Mouse (Mus musculus) A20 (cell line): ENCODE data around the gene Rora.

Source experiments
- DNase-seq: peaks from one replicate; pipeline ENCODE4 v3.0.0-alpha.2; 2011; ENCODE audit warnings: low read depth, low spot score

Rora gene

GRCm38 (mm10) chr9:69213796-69214195, 560.2 kb downstream of the Rora start:
- DNase-seq, result no peak

DNA sequence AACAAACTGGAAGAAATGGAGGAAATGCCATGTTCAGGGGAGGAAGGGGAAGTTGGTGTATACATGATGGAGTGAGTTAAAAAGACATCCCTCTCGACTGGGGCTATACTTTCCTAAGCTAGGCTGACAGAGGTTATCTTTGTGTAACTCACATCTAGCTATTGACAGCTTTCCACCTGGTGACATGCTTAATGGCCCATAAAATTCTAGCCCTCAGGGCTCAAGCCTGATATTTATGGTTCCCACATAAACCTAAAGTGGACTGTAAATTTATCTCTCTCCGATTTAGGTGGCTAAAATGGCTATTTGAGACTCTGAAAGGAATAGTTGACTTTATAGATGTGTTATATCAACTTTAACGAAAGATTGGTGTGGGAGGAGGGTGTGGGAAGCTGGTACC, 571.3 kb downstream of the Rora start:
- no peak for DNase-seq

DNA sequence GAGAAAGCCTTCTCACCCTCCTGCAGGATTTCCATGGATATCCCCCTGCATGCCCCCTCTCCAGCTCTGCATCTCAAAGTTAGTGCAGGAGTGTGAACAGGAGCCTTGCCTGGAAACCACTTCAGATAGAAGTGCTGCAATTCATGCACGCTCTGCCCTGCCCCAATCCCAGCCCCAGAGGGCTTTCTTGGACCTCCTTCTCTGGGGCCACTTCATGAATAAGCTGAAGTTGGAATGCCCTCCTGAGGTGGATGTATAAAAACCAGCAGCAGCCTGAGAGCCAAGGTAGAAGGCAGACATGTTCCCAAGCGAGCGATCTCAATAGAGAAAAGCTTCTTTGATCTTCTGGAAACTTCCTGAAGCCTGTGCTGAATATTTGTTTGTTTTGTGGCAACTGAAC, 572.8 kb downstream of the Rora start:
- no peak for DNase-seq

- no peak for DNase-seq
These were observed 574.2 kb downstream of the Rora start for GRCm38 (mm10) chr9:69227806-69228205.

DNA sequence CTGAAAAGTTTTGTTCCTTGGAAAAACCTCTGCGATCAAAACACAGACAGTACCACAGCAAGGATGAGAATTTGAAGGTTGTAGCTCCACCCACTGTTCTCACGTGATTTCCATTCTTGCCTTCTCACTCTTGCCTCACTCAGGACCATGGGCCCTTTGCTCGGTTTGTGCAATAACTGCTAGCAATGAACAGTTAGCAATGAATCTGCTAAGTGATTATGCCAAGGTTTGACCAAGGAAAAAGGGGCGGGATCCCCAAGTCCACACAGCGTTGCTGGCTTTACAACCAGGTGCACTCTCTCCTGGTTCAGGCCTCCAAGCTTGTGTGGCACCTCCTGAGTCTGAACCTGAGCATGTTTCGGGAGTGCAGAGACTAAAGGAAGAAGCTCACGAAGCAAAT, 576.3 kb downstream of the Rora start:
- DNase-seq, result no peak

DNA sequence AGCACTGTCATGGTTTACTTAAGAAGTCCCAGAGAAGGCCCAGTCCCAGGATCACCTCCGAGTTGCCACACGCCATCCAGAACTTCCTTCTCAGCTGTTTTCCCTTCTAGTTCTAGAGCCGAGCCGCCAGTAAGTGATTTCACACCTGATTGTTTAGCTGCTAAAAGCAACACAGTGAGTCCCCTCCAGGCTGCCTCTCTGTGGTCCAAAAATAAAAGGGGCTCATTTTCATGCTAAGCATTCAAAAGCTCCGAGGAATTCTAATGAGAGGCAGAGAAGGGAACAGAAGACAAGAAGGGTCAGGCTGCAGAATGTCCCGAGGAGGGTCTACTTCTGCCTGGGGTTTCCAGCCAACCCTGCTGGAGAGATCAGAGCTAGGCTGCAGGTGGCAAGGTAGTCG, 580.9 kb downstream of the Rora start:
- no peak for DNase-seq

DNA sequence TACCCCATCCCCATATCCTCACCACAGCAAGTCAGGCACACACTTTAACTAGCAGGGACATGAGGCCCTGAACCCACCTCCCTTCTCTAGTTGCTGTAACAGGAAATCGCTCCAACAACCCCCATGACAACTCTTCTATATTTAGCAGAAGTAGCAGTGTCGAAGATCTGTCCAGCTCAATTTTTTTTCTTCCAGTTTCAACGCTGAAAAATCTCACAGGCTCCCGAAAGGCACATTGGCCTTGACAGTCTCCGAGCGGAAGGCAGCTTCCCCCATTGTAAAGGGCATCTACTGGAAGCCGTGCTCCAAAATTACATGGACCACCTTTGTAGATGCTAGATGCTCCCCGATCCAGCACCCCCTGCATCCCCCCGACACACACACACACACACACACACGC, 583.7 kb downstream of the Rora start:
- DNase-seq, result no peak

GRCm38 (mm10) chr9:69242538-69242937, 589.0 kb downstream of the Rora start:
- DNase-seq, result no peak

GRCm38 (mm10) chr9:69243626-69244025, 590.0 kb downstream of the Rora start:
- DNase-seq, result no peak

GRCm38 (mm10) chr9:69246225-69246624, 592.6 kb downstream of the Rora start:
- DNase-seq, result no peak

GRCm38 (mm10) chr9:69249586-69249985, 596.0 kb downstream of the Rora start:
- DNase-seq, result no peak

GRCm38 (mm10) chr9:69250326-69250725, 596.7 kb downstream of the Rora start:
- no peak for DNase-seq

DNA sequence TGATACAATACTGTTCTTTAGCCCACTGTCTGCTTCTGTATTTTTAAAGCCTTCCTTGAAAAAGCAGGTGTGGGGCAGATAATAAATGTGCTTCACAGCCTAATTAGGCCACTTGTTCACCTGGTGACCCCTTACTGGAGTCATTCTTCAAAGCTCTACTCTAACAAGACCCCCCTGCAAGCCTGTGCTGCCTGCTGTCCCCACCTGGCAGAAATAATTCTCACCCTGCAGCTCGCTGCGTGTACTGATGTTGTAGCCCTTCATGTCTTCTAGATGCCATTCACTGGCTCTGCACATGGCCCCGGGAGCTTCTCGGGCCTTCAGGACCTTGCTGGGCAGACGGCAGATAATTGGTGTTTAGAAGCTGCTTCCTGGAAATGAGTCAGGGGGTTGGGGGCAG, 604.9 kb downstream of the Rora start:
- no peak for DNase-seq

GRCm38 (mm10) chr9:69259382-69259781, 605.8 kb downstream of the Rora start:
- DNase-seq, result no peak

DNA sequence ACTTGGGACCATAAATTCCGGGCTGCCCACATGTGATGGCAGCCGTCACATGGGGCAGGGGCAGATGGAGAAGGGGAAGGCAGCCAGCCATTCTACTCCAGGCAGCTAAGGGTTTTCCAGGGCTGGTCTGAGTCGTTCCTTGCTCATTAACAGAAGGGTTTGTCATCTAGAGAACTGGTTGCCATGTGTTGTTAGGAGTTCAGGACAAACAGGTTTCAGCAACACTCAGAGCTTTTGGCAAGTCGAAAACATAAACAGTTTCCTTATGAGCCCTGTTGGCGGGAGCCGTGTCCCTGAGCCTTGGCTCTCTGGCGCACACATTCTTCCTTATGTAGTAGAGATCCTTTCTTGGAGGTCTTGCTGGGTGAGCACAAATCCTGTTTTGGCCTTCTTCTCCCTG, 611.6 kb downstream of the Rora start:
- no peak for DNase-seq

DNA sequence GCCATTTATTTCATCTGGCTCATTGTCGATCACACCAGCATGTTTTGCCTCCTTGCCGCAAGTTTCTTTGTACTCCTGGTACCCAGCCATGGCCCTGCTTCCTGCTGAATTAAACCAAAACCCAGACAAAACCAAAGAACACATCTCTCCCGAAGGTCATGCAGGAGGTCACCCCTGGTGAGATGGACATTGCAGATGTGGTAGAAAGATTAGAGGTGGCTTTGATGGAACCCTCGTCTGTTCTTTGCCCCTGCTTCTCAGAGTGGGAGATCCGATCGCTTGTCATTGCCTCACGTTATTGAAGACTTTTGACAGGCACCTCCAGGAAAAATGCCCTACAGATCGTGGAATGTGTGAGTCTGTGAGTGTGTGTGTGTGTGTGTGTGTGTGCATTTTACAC, 616.8 kb downstream of the Rora start:
- no peak for DNase-seq

DNA sequence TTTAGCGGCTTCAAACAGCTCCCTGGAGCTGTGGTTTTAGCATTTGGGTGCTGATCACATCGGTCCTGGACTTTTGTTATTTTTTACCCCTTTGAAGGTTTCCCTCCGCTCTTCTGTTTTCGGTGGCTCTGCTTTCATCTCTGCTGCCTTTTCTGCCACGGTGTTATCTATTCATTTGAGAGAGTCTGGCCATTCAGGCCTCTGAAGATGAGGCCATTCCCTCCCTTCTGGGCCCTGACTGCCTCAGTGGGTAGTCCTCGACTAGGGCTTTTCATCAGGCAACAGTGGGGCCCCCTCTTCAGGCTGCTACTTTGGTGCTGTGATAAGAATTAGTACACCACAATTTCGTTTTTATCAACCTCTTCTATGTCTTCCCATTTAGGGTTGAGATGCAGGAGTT, 617.3 kb downstream of the Rora start:
- no peak for DNase-seq

DNA sequence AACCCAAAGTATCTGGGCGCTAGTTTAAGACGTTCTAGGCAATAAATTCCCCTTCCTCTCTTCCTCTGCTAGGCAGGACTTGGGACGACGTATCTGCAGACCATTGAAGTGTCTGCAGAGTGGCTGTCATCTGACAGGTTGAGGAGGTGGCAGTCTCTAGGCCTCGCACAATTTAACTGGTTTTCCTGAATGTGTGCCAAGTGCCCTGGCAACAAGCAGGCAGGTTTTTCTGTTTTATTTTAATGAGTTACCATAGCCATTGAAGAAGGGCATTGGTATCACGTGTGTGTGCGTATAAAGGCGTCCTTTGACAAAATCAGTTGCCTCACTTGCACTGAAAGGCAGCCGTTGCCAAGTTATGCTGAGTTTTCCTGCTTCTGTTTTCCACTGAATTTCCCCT, 619.3 kb downstream of the Rora start:
- no peak for DNase-seq

DNA sequence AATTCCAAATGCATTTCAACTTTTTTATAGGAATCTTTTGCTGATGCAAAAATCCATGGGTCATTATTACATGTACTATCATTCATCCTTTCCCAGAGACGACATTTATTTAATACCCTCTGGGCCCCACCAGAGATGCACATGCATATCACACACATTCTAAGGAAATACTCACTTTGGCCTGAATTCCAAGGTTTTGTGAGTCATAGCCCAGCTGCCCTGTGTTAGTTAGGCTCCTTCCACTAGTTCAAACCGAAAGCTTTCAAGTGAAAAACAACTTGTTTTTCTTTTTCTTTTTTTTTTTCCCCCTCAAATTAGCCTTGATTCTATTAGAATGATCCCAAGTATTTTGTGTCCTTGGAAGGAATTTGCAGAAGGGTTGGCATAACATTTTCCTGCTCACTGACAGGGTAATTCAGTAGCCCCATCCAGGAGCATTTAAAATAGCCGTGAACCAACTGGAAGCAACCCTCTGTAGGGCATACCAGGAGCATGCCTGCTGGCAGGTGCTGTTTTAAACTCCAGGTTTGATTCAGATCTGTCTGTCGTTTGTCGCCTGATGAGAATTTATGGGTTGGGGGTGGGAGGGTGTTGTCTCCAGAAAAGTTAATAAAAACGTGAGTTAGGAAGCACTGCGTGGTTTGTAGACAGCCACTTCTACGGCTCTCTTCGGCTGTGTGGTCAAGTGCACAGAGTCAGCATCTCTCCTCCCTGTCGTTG, 621.3 kb downstream of the Rora start:
- no peak for DNase-seq

GRCm38 (mm10) chr9:69277256-69277655, 623.7 kb downstream of the Rora start:
- no peak for DNase-seq

- no peak for DNase-seq
These were observed 631.4 kb downstream of the Rora start for GRCm38 (mm10) chr9:69285011-69285410.

- DNase-seq, result no peak
These were observed 634.5 kb downstream of the Rora start for GRCm38 (mm10) chr9:69288113-69288512.

DNA sequence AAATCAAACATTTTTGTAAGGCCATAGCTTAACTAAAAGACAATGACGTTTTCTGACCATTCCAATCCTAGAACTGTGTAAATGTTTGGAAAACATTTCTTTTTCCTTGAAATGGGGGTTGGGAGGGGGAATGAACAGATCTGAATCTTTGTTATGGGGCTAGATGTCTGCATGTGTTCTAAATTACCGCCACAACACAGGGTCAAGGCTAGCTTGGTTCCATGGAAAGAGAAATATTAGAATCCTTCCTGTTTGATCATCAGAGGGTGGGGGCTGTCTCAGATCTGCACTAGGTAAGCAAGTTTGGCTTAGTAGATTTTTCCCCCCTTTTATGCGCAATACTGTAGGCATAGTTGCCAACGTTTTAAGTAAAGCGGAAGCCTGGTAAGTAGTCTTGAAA, 635.0 kb downstream of the Rora start:
- DNase-seq, result no peak
